Mouse (Mus musculus): ENCODE results near the gene Tbc1d10a.

- no peak for TF ChIP-seq GATA1 (IDR thresholded peaks at IDR 0.05; ENCODE audit: borderline replicate concordance, low read length)
- TF ChIP-seq FLI1 (IDR thresholded peaks at IDR 0.05; ENCODE audit: low read length) = no peak
Observed at GRCm38 (mm10) chr11:4219317-4219751, 32.7 kb downstream of the Tbc1d10a start.

Data from megakaryocyte, embryonic 14.5 days (primary cell).